Mouse (Mus musculus) myocyte (in vitro differentiated cells): Measurements from ENCODE around the gene Gm42688. TPM values are rescaled to one million over a fixed set of nuclear protein-coding genes. Genes with fewer than 3 reads are reported as not detected.

ENCODE experiments used
- H3K27me3 ChIP-seq: one replicate; pipeline ENCODE4 v1.6.1; 2011; ENCODE audit not compliant: control insufficient read depth, insufficient read depth, insufficient read length
- H3K36me3 ChIP-seq: one replicate; pipeline ENCODE4 v1.6.1; 2011; ENCODE audit not compliant: control insufficient read depth, insufficient read depth
- H3K4me2 ChIP-seq: one replicate; pipeline ENCODE4 v1.6.1; 2011; ENCODE audit warnings: low read depth, control low read depth
- H3K4me3 ChIP-seq: one replicate; pipeline ENCODE4 v1.5.1; 2011; ENCODE audit warnings: mild to moderate bottlenecking, control low read depth, moderate library complexity
- H3K79me2 ChIP-seq: one replicate; pipeline ENCODE4 v1.6.1; 2011; ENCODE audit not compliant: control insufficient read depth, insufficient read depth
- H3ac ChIP-seq: one replicate; pipeline ENCODE4 v1.6.1; 2011; ENCODE audit not compliant: control insufficient read depth, insufficient read length
- CEBPB ChIP-seq: IDR thresholded peaks from 2 replicates; pipeline ENCODE4 v1.6.1; 2011; ENCODE audit warnings: mild to moderate bottlenecking, moderate library complexity; ENCODE audit not compliant: poor library complexity, insufficient read depth, severe bottlenecking
- E2F4 ChIP-seq: IDR thresholded peaks from one replicate; pipeline ENCODE4 v1.6.1; 2011; ENCODE audit warnings: mild to moderate bottlenecking, control low read depth, moderate library complexity; ENCODE audit not compliant: insufficient read depth
- MAX ChIP-seq: IDR thresholded peaks from one replicate; pipeline ENCODE4 v1.6.1; 2011; ENCODE audit warnings: low read depth, mild to moderate bottlenecking, control low read depth
- MYOD1 ChIP-seq, 3 experiments: IDR thresholded peaks; one replicate each; pipeline ENCODE4 v1.6.1; 2011; ENCODE audit warnings: control low read depth in 2 of 3, low read depth in 2 of 3, mild to moderate bottlenecking in 2 of 3, moderate library complexity in 1 of 3; ENCODE audit not compliant: insufficient read length in 2 of 3, control insufficient read depth in 1 of 3
- MYOG ChIP-seq, 3 experiments: IDR thresholded peaks; one replicate each; pipeline ENCODE4 v1.6.1; 2011; ENCODE audit warnings: control low read depth in 2 of 3, low read depth in 2 of 3, mild to moderate bottlenecking in 2 of 3; ENCODE audit not compliant: insufficient read length in 2 of 3, control insufficient read depth in 1 of 3, insufficient read depth in 1 of 3
- POLR2A ChIP-seq: IDR thresholded peaks from one replicate; pipeline ENCODE4 v1.6.1; 2011; ENCODE audit warnings: low read depth, mild to moderate bottlenecking, control low read depth, moderate library complexity; ENCODE audit not compliant: insufficient read length
- POLR2AphosphoS2 ChIP-seq: IDR thresholded peaks from one replicate; pipeline ENCODE4 v1.6.1; 2011; ENCODE audit warnings: low read depth, control low read depth; ENCODE audit not compliant: insufficient read length
- REST ChIP-seq: IDR thresholded peaks from one replicate; pipeline ENCODE4 v1.6.1; 2011; ENCODE audit warnings: mild to moderate bottlenecking, control low read depth, moderate library complexity; ENCODE audit not compliant: insufficient read depth, insufficient read length
- SRF ChIP-seq: IDR thresholded peaks from one replicate; pipeline ENCODE4 v1.6.1; 2011; ENCODE audit warnings: low read depth; ENCODE audit not compliant: control insufficient read depth, insufficient read length
- TCF12 ChIP-seq: IDR thresholded peaks from one replicate; pipeline ENCODE4 v1.6.1; 2011; ENCODE audit warnings: mild to moderate bottlenecking, control low read depth; ENCODE audit not compliant: poor library complexity, insufficient read depth, severe bottlenecking
- TCF3 ChIP-seq: IDR thresholded peaks from one replicate; pipeline ENCODE4 v1.6.1; 2011; ENCODE audit warnings: low read depth, control low read depth; ENCODE audit not compliant: insufficient read length
- USF1 ChIP-seq: IDR thresholded peaks from one replicate; pipeline ENCODE4 v1.6.1; 2011; ENCODE audit warnings: low read depth, mild to moderate bottlenecking, control low read depth, moderate library complexity
- polyA plus RNA-seq: library from polyadenylated mRNA; unstranded; fragments of >200 nt; fragmentation: generic; extraction: Trizol; gene quantifications from one replicate; pipeline ENCODE4 v1.2.1, GENCODE M21; 2012; ENCODE audit warnings: missing spikeins

The Gm42688 gene
- polyA plus RNA-seq, 1 experiment = 0.96 TPM

- Histone ChIP-seq H3K27me3 (peaks cover 70% of the 10 kb centered on the region), H3K4me2 (no peak overlapping the region), H3K36me3 (no peaks in the 10 kb centered on the region), H3K4me3 (no peak overlapping the region), H3ac (no peak overlapping the region), H3K79me2 (no peaks in the 10 kb centered on the region)
- no peak for TF ChIP-seq TCF12
- TF ChIP-seq MYOD1 (IDR thresholded peaks at IDR 0.05; ENCODE audit: control insufficient read depth in 1 of 3, insufficient read length in 2 of 3, low read depth in 2 of 3) = no peak
- TF ChIP-seq SRF = no peak
- no peak for TF ChIP-seq USF1
- no peak for TF ChIP-seq MYOG (IDR thresholded peaks at IDR 0.05; ENCODE audit: control insufficient read depth in 1 of 3, insufficient read depth in 1 of 3, insufficient read length in 2 of 3, low read depth in 2 of 3)
- no peak for TF ChIP-seq E2F4
- TF ChIP-seq REST = no peak
- TF ChIP-seq TCF3 = no peak
- no peak for TF ChIP-seq POLR2A
- TF ChIP-seq MAX = no peak
- no peak for TF ChIP-seq CEBPB
- TF ChIP-seq POLR2AphosphoS2 = no peak
Measured at GRCm38 (mm10) chr6:83068706-83069487, 32.5 kb upstream of the Gm42688 start.

- Histone ChIP-seq H3K4me2 (no peak overlapping the region), H3K27me3 (peaks cover 63% of the 10 kb centered on the region), H3K4me3 (no peak overlapping the region), H3ac (no peak overlapping the region), H3K79me2 (no peaks in the 10 kb centered on the region), H3K36me3 (no peaks in the 10 kb centered on the region)
- TF ChIP-seq E2F4 = no peak
- no peak for TF ChIP-seq USF1
- TF ChIP-seq SRF = no peak
- TF ChIP-seq POLR2AphosphoS2 = no peak
- no peak for TF ChIP-seq CEBPB
- no peak for TF ChIP-seq MYOD1 (IDR thresholded peaks at IDR 0.05; ENCODE audit: control insufficient read depth in 1 of 3, insufficient read length in 2 of 3, low read depth in 2 of 3)
- no peak for TF ChIP-seq TCF12
- TF ChIP-seq MYOG (IDR thresholded peaks at IDR 0.05; ENCODE audit: control insufficient read depth in 1 of 3, insufficient read depth in 1 of 3, insufficient read length in 2 of 3, low read depth in 2 of 3) = no peak
- no peak for TF ChIP-seq TCF3
- no peak for TF ChIP-seq REST
- TF ChIP-seq POLR2A = no peak
- no peak for TF ChIP-seq MAX
Measured at GRCm38 (mm10) chr6:83069488-83070246, 31.8 kb upstream of the Gm42688 start.

GRCm38 (mm10) chr6:83070247-83070310 is 31.3 kb upstream of the Gm42688 start, which contains the start of gene Tlx2:
Gene Tlx2, minus strand, starts transcription at chr6:83070293.
- H3K27me3 ChIP-seq = peaks cover 60% of the 10 kb centered on the region
- H3K79me2 ChIP-seq = no peaks in the 10 kb centered on the region
- TF ChIP-seq TCF3 = no peak
- no peak for TF ChIP-seq USF1
- no peak for TF ChIP-seq SRF
- TF ChIP-seq MYOD1 (IDR thresholded peaks at IDR 0.05; ENCODE audit: control insufficient read depth in 1 of 3, insufficient read length in 2 of 3, low read depth in 2 of 3) = no peak
- H3K4me3 ChIP-seq = no peak within 1 kb of the TSS
- no peak within 1 kb of the TSS for H3ac ChIP-seq
- no peaks in the 10 kb centered on the region for H3K36me3 ChIP-seq
- H3K4me2 ChIP-seq = no peak within 1 kb of the TSS

- no peaks in the 10 kb centered on the region for H3K79me2 ChIP-seq
- peaks cover 57% of the 10 kb centered on the region for H3K27me3 ChIP-seq
- no peak overlapping the region for H3ac ChIP-seq
- TF ChIP-seq MYOG (IDR thresholded peaks at IDR 0.05; ENCODE audit: control insufficient read depth in 1 of 3, insufficient read depth in 1 of 3, insufficient read length in 2 of 3, low read depth in 2 of 3) = no peak
- no peak for TF ChIP-seq TCF3
- no peak for TF ChIP-seq POLR2AphosphoS2
- TF ChIP-seq MYOD1 (IDR thresholded peaks at IDR 0.05; ENCODE audit: control insufficient read depth in 1 of 3, insufficient read length in 2 of 3, low read depth in 2 of 3) = no peak
- H3K4me3 ChIP-seq = no peak overlapping the region
- H3K4me2 ChIP-seq = no peak overlapping the region
- no peaks in the 10 kb centered on the region for H3K36me3 ChIP-seq
Measured at GRCm38 (mm10) chr6:83070311-83071219, 30.9 kb upstream of the Gm42688 start.

- no peaks in the 10 kb centered on the region for H3K79me2 ChIP-seq
- H3K4me2 ChIP-seq = no peak overlapping the region
- H3K4me3 ChIP-seq = no peak overlapping the region
Measured at GRCm38 (mm10) chr6:83071220-83071619, 30.2 kb upstream of the Gm42688 start.

More at GRCm38 (mm10) chr6:83071220-83071619, 30.2 kb upstream of the Gm42688 start:
- Histone ChIP-seq H3ac (no peak overlapping the region), H3K36me3 (no peaks in the 10 kb centered on the region), H3K27me3 (peaks cover 61% of the 10 kb centered on the region)
- TF ChIP-seq MAX (no peak), MYOG (IDR thresholded peaks at IDR 0.05; ENCODE audit: control insufficient read depth in 1 of 3, insufficient read depth in 1 of 3, insufficient read length in 2 of 3, low read depth in 2 of 3) (no peak), SRF (no peak), TCF3 (no peak), MYOD1 (IDR thresholded peaks at IDR 0.05; ENCODE audit: control insufficient read depth in 1 of 3, insufficient read length in 2 of 3, low read depth in 2 of 3) (no peak), CEBPB (no peak), USF1 (no peak), E2F4 (no peak), POLR2A (no peak)
